Mouse (Mus musculus): Measurements from ENCODE around the gene Ckap2.
"Not testable (repeated sequence)": the region's sequence is repeated elsewhere in the genome, so short reads cannot be mapped to it uniquely, and the experiment has no call there.

Ckap2 gene

GRCm38 (mm10) chr8:22148367-22148740 is 37.3 kb downstream of the Ckap2 start:
- no peak for DNase-seq (ENCODE audit: low spot score)

GRCm38 (mm10) chr8:22147706-22148366 is 37.8 kb downstream of the Ckap2 start:
- no peak for DNase-seq (ENCODE audit: low spot score)

GRCm38 (mm10) chr8:22145831-22146230 is 39.8 kb downstream of the Ckap2 start:
- DNase-seq (ENCODE audit: low spot score) = no peak

GRCm38 (mm10) chr8:22143764-22144491 is 41.7 kb downstream of the Ckap2 start:
- DNase-seq (ENCODE audit: low spot score) = no peak

- DNase-seq (ENCODE audit: low spot score) = no peak
Measured at GRCm38 (mm10) chr8:22142592-22142991, 43.0 kb downstream of the Ckap2 start.

GRCm38 (mm10) chr8:22141836-22142385 is 43.7 kb downstream of the Ckap2 start:
- DNase-seq (ENCODE audit: low spot score) = no peak

GRCm38 (mm10) chr8:22136462-22136861 is 49.2 kb downstream of the Ckap2 start:
- not testable (repeated sequence) for DNase-seq (ENCODE audit: low spot score)

- DNase-seq (ENCODE audit: low spot score) = no peak
Measured at GRCm38 (mm10) chr8:22134750-22135135, 50.9 kb downstream of the Ckap2 start.

- peak; percentile 35 for DNase-seq (ENCODE audit: low spot score)
Measured at GRCm38 (mm10) chr8:22134078-22134749, 51.4 kb downstream of the Ckap2 start.

- no peak for DNase-seq (ENCODE audit: low spot score)
Measured at GRCm38 (mm10) chr8:22132062-22132461, 53.6 kb downstream of the Ckap2 start.

GRCm38 (mm10) chr8:22124220-22125152 is 61.1 kb downstream of the Ckap2 start, which contains the start of gene Nek5:
TSS of gene Nek5 (minus strand) at chr8:22125053.
- peak; percentile 21 for DNase-seq (ENCODE audit: low spot score)
